Mouse (Mus musculus) liver, postnatal 0 days (tissue): ENCODE measurements at regions not wholly inside any gene's neighbourhood (a gene's known extent, or its start where the extent isn't known, plus 50 kb on each side); places are given as distances from the start of the nearest gene placed in this dataset.

Experiments
- CTCF ChIP-seq: sonication (generic); IDR thresholded peaks from 2 replicates; pipeline ENCODE4 v1.5.1; 2016; ENCODE audit warnings: antibody characterized with exemption, low read depth
- EP300 ChIP-seq: IDR thresholded peaks from 2 replicates; pipeline ENCODE4 v1.6.1; 2016; ENCODE audit warnings: antibody characterized with exemption, low read depth, mild to moderate bottlenecking

DNA sequence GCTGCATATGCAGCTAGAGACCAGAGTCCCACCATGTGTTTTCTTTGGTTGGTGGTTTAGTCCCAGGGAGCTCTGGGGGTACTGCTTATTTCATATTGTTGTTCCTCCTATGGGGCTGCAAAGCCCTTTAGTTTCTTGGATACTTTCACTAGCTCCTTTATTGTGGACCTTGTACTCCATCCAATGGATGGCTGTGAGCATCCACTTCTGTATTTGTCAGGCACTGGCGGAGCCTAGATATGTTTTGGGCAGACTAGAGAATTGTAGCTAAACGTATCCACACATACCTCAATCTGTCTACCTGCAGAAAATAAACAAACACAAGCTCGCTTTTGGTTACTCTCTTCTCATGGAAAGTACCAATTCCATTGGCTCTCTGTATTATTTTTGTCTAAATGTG lies 122.8 kb downstream of the Twistnb start:
- TF ChIP-seq CTCF: no peak
- TF ChIP-seq EP300: no peak
